Mouse (Mus musculus) midbrain, embryonic 16.5 days (tissue): ENCODE data around the gene H2-M10.2. TPM values are rescaled to one million over a fixed set of nuclear protein-coding genes. Genes with fewer than 3 reads are reported as not detected.
"Not testable (repeated sequence)": the region's sequence is repeated elsewhere in the genome, so short reads cannot be mapped to it uniquely, and the experiment has no call there.

Source experiments
- ATAC-seq: fragments of 200-750 bp; cut with Nextera tagmentation; 2 replicates; pipeline ENCODE4 v1.8.0; 2017; ENCODE audit warnings: moderate TSS enrichment
- H3K27ac ChIP-seq: fragments of 300-500 bp; sonication (generic); 2 replicates; pipeline ENCODE4 v1.5.1; 2014; ENCODE audit warnings: mild to moderate bottlenecking, low read length, mixed read lengths
- H3K27me3 ChIP-seq: fragments of 300-500 bp; sonication (generic); 2 replicates; pipeline ENCODE4 v1.6.1; 2014; ENCODE audit warnings: low read depth, low read length, mixed read lengths; ENCODE audit not compliant: control insufficient read depth, insufficient read depth
- H3K36me3 ChIP-seq: fragments of 300-500 bp; sonication (generic); 2 replicates; pipeline ENCODE4 v1.6.1; 2014; ENCODE audit warnings: mild to moderate bottlenecking, low read length, moderate library complexity, mixed read lengths; ENCODE audit not compliant: control insufficient read depth, insufficient read depth
- H3K4me1 ChIP-seq: fragments of 300-500 bp; sonication (generic); 2 replicates; pipeline ENCODE4 v1.6.1; 2014; ENCODE audit warnings: mild to moderate bottlenecking, low read length, mixed read lengths; ENCODE audit not compliant: control insufficient read depth, insufficient read depth
- H3K4me2 ChIP-seq: fragments of 300-500 bp; sonication (generic); 2 replicates; pipeline ENCODE4 v1.6.1; 2014; ENCODE audit warnings: mild to moderate bottlenecking, low read length, mixed read lengths
- H3K4me3 ChIP-seq: fragments of 300-500 bp; sonication (generic); 2 replicates; pipeline ENCODE4 v1.5.1; 2014; ENCODE audit warnings: low read depth, mild to moderate bottlenecking, low read length, moderate library complexity, mixed read lengths
- H3K9ac ChIP-seq: fragments of 300-500 bp; sonication (generic); 2 replicates; pipeline ENCODE4 v1.6.1; 2014; ENCODE audit warnings: low read depth, low read length, mixed read lengths
- H3K9me3 ChIP-seq: fragments of 300-500 bp; sonication (generic); replicated peaks from 2 replicates; pipeline ENCODE4 v1.6.1; 2014; ENCODE audit warnings: mild to moderate bottlenecking, low read length, mixed read lengths; ENCODE audit not compliant: control insufficient read depth, poor library complexity, severe bottlenecking
- WGBS: fragments of 180-500 bp; shearing (Covaris S2); extraction: QIAGEN DNeasy Blood & Tissue Kit; methylation state at CpG from one replicate; pipeline ENCODE4 v1.1.7; 2014; 5-methylcytosine and 5-hydroxymethylcytosine counted together
- polyA plus RNA-seq: library from polyadenylated mRNA; unstranded; fragments of >200 nt; fragmentation: Nextera tagmentation; extraction: Ambion mirVana; gene quantifications from 2 replicates; pipeline ENCODE4 v1.2.1, GENCODE M21; 2015

The H2-M10.2 gene
- polyA plus RNA-seq, 1 experiment from 2014 or later = 0.33 TPM

GRCm38 (mm10) chr17:36237321-36237921 is 48.9 kb downstream of the H2-M10.2 start:
- 3% methylated on average over 27 of the region's 27 CpGs for WGBS
- Histone ChIP-seq H3K4me2 (peak overlapping the region; percentile 69), H3K4me3 (peak overlapping the region; percentile 33), H3K9me3 (no peaks in the 10 kb centered on the region), H3K4me1 (peaks cover 4% of the 10 kb centered on the region; the same call in 1 of the 2 replicates), H3K27me3 (peaks cover 9% of the 10 kb centered on the region), H3K36me3 (no peaks in the 10 kb centered on the region), H3K27ac (no peak overlapping the region), H3K9ac (peak overlapping the region; percentile 55; the same call in 1 of the 2 replicates)
- ATAC-seq = peak; percentile 58; the same call in 1 of the 2 replicates

DNA sequence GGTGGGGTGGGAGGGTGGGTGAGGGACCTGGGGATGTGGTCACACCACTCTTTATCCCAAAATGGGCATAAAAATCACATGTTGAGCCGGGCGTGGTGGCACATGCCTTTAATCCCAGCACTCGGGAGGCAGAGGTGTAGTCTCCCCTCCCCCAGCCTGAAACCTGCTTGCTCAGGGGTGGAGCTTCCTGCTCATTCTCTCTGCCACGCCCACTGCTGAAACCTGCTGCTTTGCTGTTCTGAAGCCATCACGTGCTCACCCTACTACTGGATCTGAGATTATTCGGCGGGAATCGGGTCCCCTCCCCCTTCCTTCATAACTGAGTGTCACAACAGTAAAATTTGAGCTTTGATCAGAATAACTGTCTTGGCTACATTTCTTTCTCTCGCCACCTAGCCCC is 51.0 kb downstream of the H2-M10.2 start:
- H3K27ac ChIP-seq, ATAC-seq, H3K9ac ChIP-seq, H3K4me3 ChIP-seq, H3K36me3 ChIP-seq, H3K27me3 ChIP-seq, H3K4me1 ChIP-seq, H3K4me2 ChIP-seq, H3K9me3 ChIP-seq: not testable (repeated sequence)
- 36% methylated on average over 8 of the region's 9 CpGs for WGBS

Other genes starting within 250 kb of the H2-M10.2 start
- 5.3 and 6.2 TPM in 2 replicates for gene H2-T22, start 243.7 kb downstream of the H2-M10.2 start, polyA plus RNA-seq
- gene Gm6034, start 243.5 kb downstream of the H2-M10.2 start, polyA plus RNA-seq = not detected in 2 replicates
- not detected in 2 replicates for gene Gm11127, start 228.1 kb downstream of the H2-M10.2 start, polyA plus RNA-seq
- not detected in 2 replicates for gene Gm19684, start 164.8 kb downstream of the H2-M10.2 start, polyA plus RNA-seq
- gene Gm7030, start 157.1 kb downstream of the H2-M10.2 start, polyA plus RNA-seq = not detected in 2 replicates
- gene Gm8909, start 118.0 kb downstream of the H2-M10.2 start, polyA plus RNA-seq = not detected in 2 replicates
- gene H2-T3, start 96.2 kb downstream of the H2-M10.2 start, polyA plus RNA-seq = not detected in 2 replicates
- gene Rpp21, start 28.4 kb downstream of the H2-M10.2 start, polyA plus RNA-seq = 122 and 135 TPM in 2 replicates
- 26.2 and 28.6 TPM in 2 replicates for gene Trim39, start 14.2 kb downstream of the H2-M10.2 start, polyA plus RNA-seq
- not detected in 2 replicates for gene H2-M10.1, start 39.7 kb upstream of the H2-M10.2 start, polyA plus RNA-seq
- gene H2-M10.3, start 81.9 kb upstream of the H2-M10.2 start, polyA plus RNA-seq = not detected in 2 replicates
- gene H2-M10.4, start 175.8 kb upstream of the H2-M10.2 start, polyA plus RNA-seq = not detected in 2 replicates